Mouse (Mus musculus) megakaryocyte progenitor cell, adult 5-6 weeks (primary cell): ENCODE results near the gene Zfpm1. TPM values are rescaled to one million over a fixed set of nuclear protein-coding genes. Genes with fewer than 3 reads are reported as not detected.

Experiments
- ATAC-seq: replicated peaks from 2 replicates; pipeline ENCODE4 v1.8.0; 2016; ENCODE audit warnings: mild to moderate bottlenecking, moderate TSS enrichment, inconsistent platforms; ENCODE audit not compliant: poor library complexity
- total RNA-seq, 2 experiments: library from RNA; stranded (forward) in 1 of 2; stranded (reverse) in 1 of 2; fragments of 157-497, 149-512 nt in 1 of 2; fragments of 200-1000 nt in 1 of 2; gene quantifications; 2 replicates each; pipeline versions ENCODE4 v1.2.3 to v1.2.4; 2015 to 2017

The Zfpm1 gene
- total RNA-seq, 2 experiments from 2014 or later = 20.3 to 21.6 TPM

DNA sequence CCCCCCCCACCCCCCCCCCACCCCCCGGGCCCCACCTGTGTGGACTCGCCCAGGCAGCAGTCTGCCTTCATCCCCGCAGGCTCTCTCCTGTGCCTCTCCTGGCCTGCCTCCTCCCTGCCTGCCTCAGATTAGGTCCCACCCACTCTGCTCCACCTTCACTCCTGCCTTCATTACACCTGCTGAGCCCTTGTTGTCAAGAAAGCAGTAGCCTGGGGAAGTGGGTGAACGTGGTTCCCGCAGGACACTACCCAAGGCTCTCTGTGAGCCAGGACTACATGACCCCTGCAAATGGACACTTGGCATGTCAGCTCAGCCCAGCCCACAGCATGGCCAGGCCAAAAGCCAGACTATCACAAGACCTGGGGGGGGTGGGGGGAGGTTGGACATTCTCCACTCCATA, 62.3 kb downstream of the Zfpm1 start:
- no peak for ATAC-seq

DNA sequence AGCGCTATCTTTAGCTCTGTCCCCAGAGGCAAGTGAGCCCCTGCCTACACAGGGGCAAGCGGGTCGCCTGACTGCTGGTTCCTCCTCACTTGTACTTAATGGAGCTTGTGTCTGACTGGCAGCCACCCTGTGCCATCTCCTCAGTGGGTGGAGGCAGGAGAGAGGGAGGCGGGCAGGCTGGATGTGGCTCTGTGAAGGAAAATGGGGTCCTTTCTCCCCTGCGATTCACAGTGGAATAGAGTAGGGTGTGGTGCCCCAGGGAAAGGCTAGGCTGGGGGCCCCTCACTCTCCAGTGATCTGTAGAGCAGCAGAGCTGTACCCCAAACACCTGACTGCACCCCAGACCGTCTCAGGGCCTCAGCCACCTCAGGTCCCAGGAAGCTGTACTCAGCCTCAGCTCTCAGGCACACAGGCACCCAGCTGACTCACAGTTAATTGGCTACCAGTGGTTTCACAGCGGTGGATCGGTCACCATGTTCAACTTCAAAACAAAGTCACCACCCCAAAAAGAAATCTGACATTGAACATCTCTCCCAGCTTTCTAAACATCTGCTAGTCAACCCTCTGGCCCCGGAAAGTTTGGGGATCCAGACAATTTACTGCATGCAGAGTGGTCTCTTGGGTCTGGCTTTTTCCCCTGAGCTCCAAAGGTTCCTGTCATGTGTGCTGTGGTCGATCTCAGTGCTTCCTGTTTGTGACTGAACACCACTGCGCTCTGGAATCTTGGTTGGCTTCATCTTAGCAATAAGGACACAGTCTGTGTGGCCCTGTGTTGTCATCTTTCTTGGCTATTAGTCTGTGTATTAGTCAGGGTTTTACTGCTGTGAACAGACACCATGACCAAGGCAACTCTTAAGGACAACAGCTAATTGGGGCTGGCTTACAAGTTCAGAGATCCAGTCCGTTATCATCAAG, 63.5 kb downstream of the Zfpm1 start:
- ATAC-seq = no peak

DNA sequence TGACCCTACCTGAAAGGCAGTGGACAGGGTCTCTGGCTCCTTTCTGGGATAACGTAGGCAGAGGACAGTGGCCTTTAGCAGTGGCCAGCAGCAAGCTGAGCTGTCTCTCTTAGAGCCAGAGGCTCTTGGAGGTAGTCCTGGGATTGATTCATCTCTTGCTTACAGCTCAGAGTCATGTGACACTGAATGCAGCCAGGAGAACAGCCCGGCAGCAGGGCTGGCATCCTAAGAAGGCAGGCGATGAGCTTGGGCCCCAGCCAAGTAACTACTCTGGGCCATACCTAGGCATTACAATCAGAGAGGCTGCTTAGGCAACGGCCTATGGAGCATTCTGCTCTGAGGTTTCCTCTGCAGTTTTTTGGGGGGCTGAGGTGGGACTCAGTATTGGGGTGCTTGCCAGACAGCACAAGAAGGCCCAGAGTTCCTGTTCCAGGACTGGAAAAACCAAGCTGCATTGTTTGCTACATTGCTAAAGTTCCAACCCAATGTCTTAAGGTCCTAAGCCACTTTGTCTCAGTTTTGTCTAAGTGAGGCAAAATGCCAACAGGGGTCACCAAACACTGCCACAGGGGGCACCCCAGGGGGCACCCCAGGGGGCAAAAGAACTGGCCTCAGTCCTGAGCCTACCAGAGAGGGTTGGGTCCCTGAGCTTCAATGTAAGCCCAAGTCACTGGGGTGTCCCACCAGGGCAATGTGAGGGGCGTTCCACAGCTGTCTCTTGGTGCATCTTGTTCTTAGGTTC, 66.0 kb downstream of the Zfpm1 start:
- ATAC-seq = 0 out of 2 replicates have a peak, but pooled peaks have one; percentile 8

DNA sequence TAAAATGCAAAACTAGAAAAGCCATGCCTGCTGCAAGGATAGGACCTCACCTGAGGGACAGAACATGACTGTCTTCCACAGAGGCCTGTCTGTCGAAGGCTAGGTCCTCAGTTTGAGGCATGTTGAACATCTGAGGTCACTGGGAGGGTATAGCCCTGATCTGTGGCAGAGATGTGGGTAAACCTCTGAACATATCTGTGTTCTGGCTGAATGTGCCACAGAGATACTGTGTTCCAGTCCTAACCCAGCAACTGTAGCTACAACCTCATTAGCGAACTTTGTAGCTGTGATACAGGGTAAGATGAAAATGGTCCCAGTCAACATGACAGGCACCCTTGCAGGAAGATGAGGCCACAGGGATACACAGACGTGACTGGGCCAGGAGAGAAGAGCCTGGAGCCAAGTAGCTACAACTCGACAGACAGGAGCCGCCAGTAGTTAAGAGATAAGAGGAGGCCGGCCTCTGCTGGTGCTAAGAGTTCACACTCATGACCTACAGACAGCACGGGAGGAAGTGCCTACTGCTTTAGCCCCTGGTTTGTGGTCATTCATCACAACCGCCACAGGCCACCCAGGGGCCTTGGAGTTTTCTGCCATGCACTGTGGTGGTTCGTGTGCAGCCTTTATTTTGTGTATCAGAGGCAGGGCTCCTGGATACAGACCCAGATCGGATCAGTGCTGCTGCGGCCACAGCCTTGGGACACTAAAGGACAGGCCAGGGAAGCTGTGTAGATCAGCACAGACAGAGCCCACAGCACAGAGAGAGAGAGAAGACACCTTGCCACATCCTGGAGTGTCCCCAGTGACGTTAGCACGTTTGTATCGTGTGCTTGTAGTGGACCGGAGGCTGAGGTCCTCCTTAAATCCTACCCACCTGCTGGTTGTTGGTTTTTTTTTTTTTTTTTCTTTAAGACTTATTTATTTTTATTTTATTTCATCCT, 67.7 kb downstream of the Zfpm1 start:
- peak; percentile 74 for ATAC-seq

DNA sequence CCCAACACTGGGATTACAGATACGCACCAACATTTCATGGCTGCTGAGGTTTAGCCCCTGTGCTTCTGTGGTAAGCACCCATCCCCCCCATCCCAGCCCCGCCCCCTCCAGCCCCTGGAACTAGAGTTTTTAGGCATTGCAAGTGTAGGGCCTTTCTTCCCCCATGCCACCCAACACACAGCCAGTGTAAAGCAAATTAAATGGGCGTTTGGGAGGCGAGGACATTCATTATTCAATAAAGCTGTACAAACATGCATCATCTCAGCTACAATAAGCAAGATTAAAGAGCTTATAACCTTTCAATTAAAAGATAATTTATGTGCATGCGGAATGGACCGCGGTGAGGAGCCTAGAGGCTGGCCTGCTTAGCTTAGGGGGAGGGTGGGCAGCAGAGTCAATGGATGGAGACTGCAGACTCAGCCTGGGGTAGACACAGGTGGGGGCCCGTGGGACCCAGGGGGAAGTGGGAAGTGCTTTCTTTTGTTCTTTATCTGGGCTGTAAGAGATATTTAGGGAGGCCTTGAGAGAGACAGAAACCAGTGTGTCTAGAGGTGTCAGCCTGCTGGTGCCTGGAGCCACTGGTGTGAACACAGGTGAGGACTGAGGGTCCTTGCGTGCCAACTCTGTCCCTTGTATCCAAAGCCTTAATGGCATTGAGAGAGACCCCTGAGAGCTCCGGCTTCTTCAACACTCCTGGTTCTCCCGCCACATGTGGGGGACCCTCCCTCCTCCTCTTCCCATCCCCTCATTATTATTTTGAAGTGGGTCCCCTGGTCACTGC, 68.6 kb downstream of the Zfpm1 start:
- no peak for ATAC-seq

DNA sequence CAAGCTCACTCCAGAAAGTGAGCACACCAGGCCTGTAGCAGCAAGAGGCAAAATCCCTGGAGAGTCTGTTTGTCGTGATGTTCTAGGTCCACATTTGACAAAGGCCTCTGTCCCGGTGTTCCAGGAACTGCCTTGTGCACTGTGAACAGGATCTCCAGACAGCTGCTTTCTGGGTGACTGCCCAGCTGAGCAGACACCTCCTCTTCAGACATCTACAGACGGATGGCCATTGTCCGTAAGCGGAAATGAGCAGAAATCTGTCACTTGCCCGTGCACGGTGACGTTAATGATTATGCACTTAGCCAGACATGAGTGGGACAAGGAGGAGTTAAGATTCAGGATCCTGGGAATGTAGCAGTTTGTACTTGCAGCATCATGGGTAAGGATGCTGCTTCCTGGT, 72.2 kb downstream of the Zfpm1 start:
- no peak for ATAC-seq

DNA sequence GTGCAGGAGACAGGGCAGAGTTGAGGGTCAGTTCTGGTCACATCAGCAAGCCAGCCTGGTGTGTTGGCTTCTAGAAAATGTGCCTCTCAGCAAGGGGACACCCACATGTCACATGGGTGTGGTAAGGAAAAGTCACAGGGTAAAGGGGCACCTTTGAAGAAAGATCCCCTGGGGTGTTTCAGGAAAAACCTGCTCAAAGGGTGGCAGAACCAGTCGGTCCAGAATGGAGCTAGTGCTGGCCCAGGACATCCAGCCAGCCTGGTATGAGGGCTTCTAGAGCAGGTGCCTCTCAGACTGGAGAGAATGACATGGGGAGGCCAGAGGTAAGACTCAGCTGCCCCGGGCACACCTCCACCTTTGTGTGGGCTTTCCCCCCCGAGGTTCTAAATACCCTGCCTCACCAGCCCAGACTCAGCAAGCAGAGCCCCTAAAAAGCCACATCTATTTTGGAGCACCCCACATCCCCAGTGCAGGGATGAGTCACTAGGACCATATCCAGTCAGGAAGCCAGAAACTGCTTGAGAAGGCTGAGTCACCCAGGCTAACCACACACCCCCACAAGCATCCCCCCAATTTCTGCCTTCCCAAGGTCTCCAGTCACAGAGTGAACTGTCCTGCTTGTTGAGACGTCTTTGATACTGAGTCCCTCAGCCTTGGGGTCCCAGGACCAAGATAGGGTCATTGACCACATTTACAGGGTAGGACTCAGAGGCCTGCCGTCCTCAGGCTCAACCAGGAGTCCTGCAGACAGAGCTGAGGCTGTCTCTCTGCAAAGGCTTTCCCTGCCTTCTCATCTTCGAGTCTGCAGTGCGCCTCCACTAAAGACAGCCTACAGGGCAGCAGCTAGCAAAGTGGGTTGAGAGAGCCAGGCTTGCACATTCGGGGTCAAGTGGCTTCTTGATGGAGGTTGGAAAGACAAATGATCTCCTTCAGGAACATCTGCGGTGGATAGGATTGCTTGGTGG, 74.0 kb downstream of the Zfpm1 start:
- peak; percentile 70; the same call in 1 of the 2 replicates for ATAC-seq

DNA sequence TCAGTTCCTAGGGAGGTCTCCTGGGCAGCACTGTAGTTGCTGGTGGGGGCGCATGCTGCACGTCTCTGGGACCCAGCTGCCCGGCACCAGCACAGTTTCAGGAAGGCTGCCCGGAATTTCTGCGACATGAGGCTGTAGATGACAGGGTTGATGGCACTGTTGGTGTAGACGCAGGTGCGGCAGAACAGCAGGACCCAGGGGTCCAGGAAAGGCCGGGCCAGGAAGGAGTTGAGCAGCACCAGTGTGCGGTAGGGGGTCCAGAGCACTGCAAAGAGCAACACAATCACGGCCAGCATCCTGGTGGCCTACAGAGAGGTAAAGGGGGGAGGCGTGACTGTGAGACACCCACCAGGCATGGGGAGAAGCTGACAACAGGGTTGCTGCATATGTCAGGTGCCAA, 75.3 kb downstream of the Zfpm1 start:
- ATAC-seq = no peak

DNA sequence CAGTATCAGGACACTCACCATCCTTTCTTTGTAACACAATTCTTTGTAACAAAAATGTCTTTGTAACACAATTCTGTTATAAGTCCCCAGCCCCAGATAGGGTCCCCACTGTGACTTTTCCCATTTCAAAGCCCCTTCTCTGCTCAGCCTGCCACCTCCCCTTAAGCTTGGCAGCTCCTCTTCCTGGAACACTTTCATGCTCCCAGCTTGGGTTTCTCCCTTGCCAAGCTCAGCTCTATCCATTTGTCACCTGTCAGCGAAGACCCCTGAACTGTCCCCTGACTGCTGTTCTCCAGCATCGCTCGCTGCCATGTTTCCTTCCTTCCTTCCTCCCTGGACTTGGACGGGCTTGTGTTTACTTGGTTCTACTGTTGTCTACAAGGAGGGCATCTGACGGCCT, 75.7 kb downstream of the Zfpm1 start:
- no peak for ATAC-seq

DNA sequence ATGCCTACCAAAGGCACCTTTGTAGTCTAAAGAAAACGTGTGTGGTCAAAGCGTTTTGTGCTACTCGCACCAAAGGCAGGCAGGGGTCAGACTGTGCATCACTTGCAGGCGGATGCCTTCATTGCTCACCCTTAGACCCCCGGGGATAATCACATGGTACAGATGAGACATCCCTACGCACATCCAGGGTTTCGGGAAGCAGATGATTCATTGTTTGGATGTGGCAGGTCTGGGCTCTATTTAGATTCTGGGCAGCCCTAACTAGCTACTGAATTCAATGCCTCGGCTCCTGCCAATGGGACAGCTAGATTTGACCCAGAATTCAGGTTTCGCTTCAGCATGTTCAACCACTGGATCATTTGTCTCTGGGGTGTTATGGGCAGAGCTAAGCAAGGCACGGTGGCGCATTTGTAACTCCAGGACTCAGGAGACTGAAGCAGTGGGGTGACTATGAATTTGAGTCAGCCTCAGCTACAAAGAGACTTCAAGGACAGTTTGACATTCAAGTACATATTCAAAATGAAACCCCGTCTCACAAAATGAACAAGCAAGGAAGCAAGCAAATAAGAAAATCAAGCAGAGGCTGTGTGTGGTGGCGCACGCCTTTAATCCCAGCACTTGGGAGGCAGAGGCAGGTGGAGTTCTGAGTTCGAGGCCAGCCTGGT, 77.3 kb downstream of the Zfpm1 start:
- ATAC-seq = no peak

DNA sequence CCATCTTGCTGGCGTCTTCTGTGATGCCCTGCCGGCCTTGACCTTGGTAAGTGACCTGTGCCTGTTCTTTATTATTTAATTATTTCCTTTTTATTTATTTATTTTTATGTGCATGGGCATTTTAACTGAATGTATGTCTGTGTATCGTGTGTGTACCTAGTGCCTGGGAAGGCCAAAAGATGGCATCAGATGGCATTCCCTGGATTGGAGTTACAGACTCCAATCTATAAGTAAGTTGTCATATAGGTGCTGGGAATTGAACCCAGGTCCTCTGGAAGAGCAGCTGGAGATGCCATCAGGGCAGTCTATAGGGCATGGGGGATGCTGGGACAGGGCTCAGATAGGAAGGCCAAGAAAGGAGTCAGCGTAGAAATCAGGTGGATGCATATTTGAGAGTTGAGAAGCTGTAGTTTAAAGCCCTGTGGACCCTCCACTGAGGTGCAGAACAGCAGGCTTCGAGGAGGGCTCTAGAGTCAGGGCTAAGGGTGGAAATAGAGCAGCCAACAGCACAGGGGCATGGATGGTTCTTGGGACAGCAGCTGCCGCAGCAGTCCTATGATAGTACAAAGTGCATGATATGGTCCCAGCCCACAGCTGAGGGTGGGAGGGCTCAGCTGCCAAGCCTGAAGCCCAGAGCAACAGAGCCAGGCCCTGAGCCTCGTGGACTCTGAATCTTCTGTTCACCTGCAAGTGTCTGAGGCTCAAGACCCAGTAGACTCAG, 78.9 kb downstream of the Zfpm1 start, which contains the start of gene Trhr2:
Gene Trhr2, minus strand, starts transcription at position 51 of the 721 bp plus-strand sequence.
- ATAC-seq = no peak

DNA sequence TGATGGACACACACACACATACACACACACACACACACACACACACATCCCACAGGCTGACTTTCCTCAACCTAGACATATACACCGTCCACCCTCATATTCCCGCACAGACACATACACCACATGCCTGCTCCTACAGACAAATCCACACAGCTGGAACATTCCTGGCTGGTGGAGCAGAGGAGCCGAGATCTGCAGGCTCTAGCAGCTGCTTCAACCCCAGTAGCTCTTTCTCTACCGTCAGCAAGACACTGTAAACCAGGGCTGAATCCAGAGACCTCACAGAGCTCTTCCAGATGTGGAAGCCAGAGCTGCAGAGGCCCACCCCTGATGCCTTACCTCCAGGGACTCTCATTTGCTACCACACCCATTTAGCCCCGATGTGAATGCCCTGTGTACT, 80.3 kb downstream of the Zfpm1 start:
- no peak for ATAC-seq

DNA sequence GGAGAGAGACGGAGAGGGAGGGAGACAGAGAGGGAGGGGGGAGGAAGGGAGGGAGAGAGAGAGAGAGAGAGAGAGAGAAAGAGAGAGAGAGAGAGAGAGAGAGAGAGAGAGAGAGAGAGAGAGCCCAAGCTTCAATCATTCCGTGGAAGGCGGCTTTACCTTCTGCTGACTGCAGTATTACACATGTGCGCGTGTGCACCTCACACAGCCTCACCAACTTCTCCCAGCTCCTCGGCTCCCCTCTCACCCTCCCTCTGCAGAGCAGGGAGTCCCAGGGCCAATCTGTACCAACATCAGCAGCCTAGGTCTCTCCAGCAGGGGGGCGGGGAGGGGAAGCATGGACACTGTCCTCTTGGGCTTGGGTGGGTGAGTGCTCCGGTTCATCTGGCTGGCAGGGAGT, 81.0 kb downstream of the Zfpm1 start:
- ATAC-seq = 0 out of 2 replicates have a peak, but pooled peaks have one; percentile 23

DNA sequence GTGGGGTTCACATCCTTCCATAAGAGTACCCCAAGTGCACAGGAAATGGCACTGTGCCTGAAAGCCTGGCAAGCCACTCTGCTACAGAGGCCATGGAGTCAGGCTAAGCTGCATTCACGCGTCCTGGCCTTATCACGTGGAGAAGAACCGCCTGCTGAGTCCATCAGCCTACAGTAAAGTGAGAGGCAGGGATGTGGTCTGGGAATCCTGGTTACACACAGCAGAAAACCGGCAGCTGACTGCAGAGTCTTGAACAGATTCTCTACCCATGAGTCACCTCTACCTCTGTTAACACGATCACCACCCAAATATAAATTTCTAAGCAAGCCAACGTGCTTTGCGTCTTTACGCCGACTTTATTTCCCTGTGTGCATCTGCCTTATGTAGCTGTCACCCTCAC, 86.6 kb downstream of the Zfpm1 start:
- no peak for ATAC-seq

DNA sequence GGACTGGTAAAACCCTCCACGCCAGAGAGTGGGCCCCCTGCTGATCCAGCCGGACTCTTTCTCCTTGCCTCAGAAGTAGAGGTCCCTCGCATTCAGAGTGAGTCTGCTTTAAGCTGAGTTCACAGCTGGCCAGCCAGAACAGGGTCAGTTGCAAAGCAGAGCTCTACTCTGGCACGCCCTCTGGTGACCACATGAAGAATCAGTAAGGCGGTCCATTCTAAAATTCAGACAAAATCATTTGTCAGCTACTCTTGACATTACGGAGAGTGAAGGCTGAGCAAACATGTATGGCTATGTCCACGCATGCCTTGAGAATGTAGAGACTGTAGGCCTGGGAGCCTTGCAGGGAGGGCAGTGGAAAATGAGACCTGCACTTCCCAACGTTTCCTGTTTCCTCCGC, 87.7 kb downstream of the Zfpm1 start:
- peak; percentile 91 for ATAC-seq

DNA sequence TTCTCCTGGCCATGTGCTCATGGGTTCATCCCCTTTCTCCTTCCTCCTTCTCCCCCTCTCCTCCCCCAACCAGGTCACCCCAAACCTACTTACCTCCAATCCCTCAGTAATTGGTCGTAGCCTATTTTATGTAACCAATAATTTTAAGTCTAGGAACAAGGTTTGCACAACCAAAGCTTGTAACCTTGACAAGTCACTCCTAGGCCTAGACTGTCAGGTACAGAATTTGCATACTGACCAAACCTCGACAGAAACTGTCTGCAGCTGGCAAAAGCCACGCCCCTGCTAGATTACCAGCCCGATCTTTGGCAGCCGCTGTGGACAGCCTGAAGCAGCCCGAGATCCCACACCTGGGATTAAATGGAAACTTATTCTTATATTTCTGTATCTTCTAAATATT, 89.8 kb downstream of the Zfpm1 start:
- no peak for ATAC-seq

DNA sequence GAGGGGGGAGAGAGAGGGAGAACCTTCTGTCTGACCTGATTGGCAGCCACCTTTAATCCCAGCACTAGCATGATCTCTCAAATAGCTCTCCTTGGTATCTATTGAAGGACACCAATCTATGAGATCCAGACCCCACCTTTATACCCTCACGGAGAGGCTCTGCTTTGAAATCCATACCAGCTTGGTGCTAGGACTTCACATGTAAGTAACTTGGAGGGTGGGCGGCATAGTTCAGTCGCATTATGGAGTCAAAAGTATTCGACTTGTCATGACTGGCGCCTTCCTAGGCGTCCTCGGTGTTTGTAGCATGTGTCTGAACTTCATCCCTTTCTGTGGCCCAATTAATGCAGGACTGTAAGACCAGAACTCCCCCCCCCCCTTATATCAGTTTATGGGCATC, 93.4 kb downstream of the Zfpm1 start:
- no peak for ATAC-seq
